Mouse (Mus musculus): Measurements from ENCODE around the gene Grin2d. TPM values are rescaled to one million over a fixed set of nuclear protein-coding genes. Genes with fewer than 3 reads are reported as not detected.
"Not testable (repeated sequence)": the region's sequence is repeated elsewhere in the genome, so short reads cannot be mapped to it uniquely, and the experiment has no call there.

The Grin2d gene
- polyA plus RNA-seq (2015; fragmentation: Nextera tagmentation; extraction: Ambion mirVana): 0.34 and 0.40 TPM in 2 replicates

- not testable (repeated sequence) for H3K27ac ChIP-seq (ENCODE audit: low read length); ATAC-seq (ENCODE audit: low read depth); H3K9me3 ChIP-seq (ENCODE audit: control insufficient read depth, low read length); H3K4me3 ChIP-seq (ENCODE audit: low read length); H3K4me2 ChIP-seq (ENCODE audit: low read depth, low read length); H3K9ac ChIP-seq (ENCODE audit: low read length); H3K27me3 ChIP-seq (ENCODE audit: control insufficient read depth, insufficient read depth, low read depth, low read length)
- Histone ChIP-seq H3K36me3 (ENCODE audit: control insufficient read depth, insufficient read depth, low read length) (peaks cover 61% of the 10 kb centered on the region), H3K4me1 (replicated peaks; ENCODE audit: control insufficient read depth, insufficient read depth, low read length) (peaks cover 17% of the 10 kb centered on the region)
- WGBS: 69% methylated on average over 1 of the region's 1 CpGs
Measured at GRCm38 (mm10) chr7:45878278-45878677, at the start of gene Grin2d. TSS of gene Grin2d (minus strand) at chr7:45878378.

- H3K27ac ChIP-seq (ENCODE audit: low read length): peak overlapping the region; percentile 97
- peak overlapping the region; percentile 50 for H3K4me3 ChIP-seq (ENCODE audit: low read length)
- H3K36me3 ChIP-seq (ENCODE audit: control insufficient read depth, insufficient read depth, low read length): no peaks in the 10 kb centered on the region
- H3K9me3 ChIP-seq (ENCODE audit: control insufficient read depth, low read length): no peaks in the 10 kb centered on the region
- peak overlapping the region; percentile 79 for H3K4me2 ChIP-seq (ENCODE audit: low read depth, low read length)
- WGBS: 20% methylated on average over 14 of the region's 14 CpGs
- H3K4me1 ChIP-seq (replicated peaks; ENCODE audit: control insufficient read depth, insufficient read depth, low read length): peaks cover 23% of the 10 kb centered on the region
- peaks cover 8% of the 10 kb centered on the region for H3K27me3 ChIP-seq (ENCODE audit: control insufficient read depth, insufficient read depth, low read depth, low read length)
- ATAC-seq (ENCODE audit: low read depth): no peak
- H3K9ac ChIP-seq (ENCODE audit: low read length): peak overlapping the region; percentile 45
Measured at GRCm38 (mm10) chr7:45924429-45924816, 46.2 kb upstream of the Grin2d start.

- peak within 1 kb of the TSS; percentile 97 for H3K27ac ChIP-seq (ENCODE audit: low read length)
- 8% methylated on average over 24 of the region's 24 CpGs for WGBS
- peaks cover 27% of the 10 kb centered on the region for H3K4me1 ChIP-seq (replicated peaks; ENCODE audit: control insufficient read depth, insufficient read depth, low read length)
- peak within 1 kb of the TSS; percentile 65 for H3K9ac ChIP-seq (ENCODE audit: low read length)
- H3K36me3 ChIP-seq (ENCODE audit: control insufficient read depth, insufficient read depth, low read length): no peaks in the 10 kb centered on the region
- H3K27me3 ChIP-seq (ENCODE audit: control insufficient read depth, insufficient read depth, low read depth, low read length): peaks cover 4% of the 10 kb centered on the region
- no peaks in the 10 kb centered on the region for H3K9me3 ChIP-seq (ENCODE audit: control insufficient read depth, low read length)
- ATAC-seq (ENCODE audit: low read depth): peak; percentile 64
- peak within 1 kb of the TSS; percentile 50 for H3K4me3 ChIP-seq (ENCODE audit: low read length)
- peak within 1 kb of the TSS; percentile 79 for H3K4me2 ChIP-seq (ENCODE audit: low read depth, low read length)
Measured at GRCm38 (mm10) chr7:45923762-45924428, 45.7 kb upstream of the Grin2d start, which contains the start of gene Ccdc114. TSS of gene Ccdc114 (plus strand) at chr7:45924072.

DNA sequence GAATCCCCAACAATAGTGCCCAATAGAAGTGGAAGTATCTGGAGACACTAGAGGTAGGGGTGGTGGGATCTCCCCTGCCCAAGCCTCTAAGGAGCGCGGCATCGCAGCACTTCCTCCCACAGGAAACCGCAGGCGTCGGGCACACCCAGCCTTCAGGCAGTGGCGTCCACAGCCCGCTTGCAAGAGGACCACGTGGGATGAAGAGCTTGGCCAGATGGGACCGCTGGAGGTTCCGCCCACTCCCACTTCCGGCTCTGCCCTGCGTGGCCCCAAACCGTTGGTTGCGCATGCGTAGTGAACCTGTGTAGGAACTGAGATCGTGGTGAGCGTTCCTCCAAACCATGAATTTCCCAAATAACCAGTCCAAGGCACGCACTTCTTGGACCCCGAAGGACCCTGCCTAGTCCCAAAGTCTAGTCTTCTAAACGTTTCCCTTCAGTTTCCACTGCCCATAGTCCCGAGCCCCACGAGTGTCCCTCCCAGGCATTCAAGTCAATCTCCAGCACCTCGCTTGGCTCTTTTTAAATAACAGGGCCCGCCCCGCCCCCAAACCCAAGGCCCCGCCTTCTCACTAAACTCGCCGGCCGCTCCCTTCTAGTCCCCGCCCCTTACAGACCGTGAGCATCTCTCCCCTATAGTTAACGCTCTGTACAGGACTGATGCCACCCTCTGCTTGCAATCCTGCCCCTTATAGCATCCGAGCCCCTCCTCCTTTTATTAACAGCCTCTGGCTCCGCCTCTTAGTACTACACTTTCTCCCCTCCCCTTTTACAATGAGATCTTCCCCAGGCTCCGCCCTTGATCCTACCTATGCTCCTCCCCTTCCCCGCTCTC lies 45.0 kb upstream of the Grin2d start:
- H3K4me3 ChIP-seq (ENCODE audit: low read length): peak overlapping the region; percentile 50
- H3K27ac ChIP-seq (ENCODE audit: low read length): peak overlapping the region; percentile 97
- peaks cover 3% of the 10 kb centered on the region for H3K27me3 ChIP-seq (ENCODE audit: control insufficient read depth, insufficient read depth, low read depth, low read length)
- peak overlapping the region; percentile 65 for H3K9ac ChIP-seq (ENCODE audit: low read length)
- peak; percentile 91 for ATAC-seq (ENCODE audit: low read depth)
- peaks cover 27% of the 10 kb centered on the region for H3K4me1 ChIP-seq (replicated peaks; ENCODE audit: control insufficient read depth, insufficient read depth, low read length)
- H3K36me3 ChIP-seq (ENCODE audit: control insufficient read depth, insufficient read depth, low read length): no peaks in the 10 kb centered on the region; the same call in 1 of the 2 replicates
- no peaks in the 10 kb centered on the region for H3K9me3 ChIP-seq (ENCODE audit: control insufficient read depth, low read length)
- under 1% methylated on average over 37 of the region's 37 CpGs for WGBS
- peak overlapping the region; percentile 79 for H3K4me2 ChIP-seq (ENCODE audit: low read depth, low read length)

- Histone ChIP-seq H3K36me3 (ENCODE audit: control insufficient read depth, insufficient read depth, low read length) (no peaks in the 10 kb centered on the region; the same call in 1 of the 2 replicates), H3K4me3 (ENCODE audit: low read length) (peak overlapping the region; percentile 50; the same call in 1 of the 2 replicates), H3K27me3 (ENCODE audit: control insufficient read depth, insufficient read depth, low read depth, low read length) (no peaks in the 10 kb centered on the region), H3K4me1 (replicated peaks; ENCODE audit: control insufficient read depth, insufficient read depth, low read length) (peaks cover 38% of the 10 kb centered on the region), H3K9me3 (ENCODE audit: control insufficient read depth, low read length) (no peaks in the 10 kb centered on the region), H3K27ac (ENCODE audit: low read length) (peak overlapping the region; percentile 97), H3K9ac (ENCODE audit: low read length) (peak overlapping the region; percentile 65), H3K4me2 (ENCODE audit: low read depth, low read length) (peak overlapping the region; percentile 79)
- WGBS: 78% methylated on average over 12 of the region's 12 CpGs
- ATAC-seq (ENCODE audit: low read depth): no peak
Measured at GRCm38 (mm10) chr7:45921950-45922600, 43.9 kb upstream of the Grin2d start.

GRCm38 (mm10) chr7:45921242-45921621 lies 43.1 kb upstream of the Grin2d start, which contains the start of gene Emp3:
TSS of gene Emp3 (minus strand) at chr7:45921404.
- Histone ChIP-seq H3K9ac (ENCODE audit: low read length) (peak within 1 kb of the TSS; percentile 69), H3K4me2 (ENCODE audit: low read depth, low read length) (peak within 1 kb of the TSS; percentile 57), H3K27me3 (ENCODE audit: control insufficient read depth, insufficient read depth, low read depth, low read length) (no peaks in the 10 kb centered on the region), H3K4me3 (ENCODE audit: low read length) (peak within 1 kb of the TSS; percentile 58), H3K4me1 (replicated peaks; ENCODE audit: control insufficient read depth, insufficient read depth, low read length) (peaks cover 45% of the 10 kb centered on the region), H3K9me3 (ENCODE audit: control insufficient read depth, low read length) (no peaks in the 10 kb centered on the region), H3K27ac (ENCODE audit: low read length) (peak within 1 kb of the TSS; percentile 97), H3K36me3 (ENCODE audit: control insufficient read depth, insufficient read depth, low read length) (no peaks in the 10 kb centered on the region; the same call in 1 of the 2 replicates)
- ATAC-seq (ENCODE audit: low read depth): 0 out of 2 replicates have a peak, but pooled peaks have one; percentile 6
- WGBS: 8% methylated on average over 9 of the region's 9 CpGs

DNA sequence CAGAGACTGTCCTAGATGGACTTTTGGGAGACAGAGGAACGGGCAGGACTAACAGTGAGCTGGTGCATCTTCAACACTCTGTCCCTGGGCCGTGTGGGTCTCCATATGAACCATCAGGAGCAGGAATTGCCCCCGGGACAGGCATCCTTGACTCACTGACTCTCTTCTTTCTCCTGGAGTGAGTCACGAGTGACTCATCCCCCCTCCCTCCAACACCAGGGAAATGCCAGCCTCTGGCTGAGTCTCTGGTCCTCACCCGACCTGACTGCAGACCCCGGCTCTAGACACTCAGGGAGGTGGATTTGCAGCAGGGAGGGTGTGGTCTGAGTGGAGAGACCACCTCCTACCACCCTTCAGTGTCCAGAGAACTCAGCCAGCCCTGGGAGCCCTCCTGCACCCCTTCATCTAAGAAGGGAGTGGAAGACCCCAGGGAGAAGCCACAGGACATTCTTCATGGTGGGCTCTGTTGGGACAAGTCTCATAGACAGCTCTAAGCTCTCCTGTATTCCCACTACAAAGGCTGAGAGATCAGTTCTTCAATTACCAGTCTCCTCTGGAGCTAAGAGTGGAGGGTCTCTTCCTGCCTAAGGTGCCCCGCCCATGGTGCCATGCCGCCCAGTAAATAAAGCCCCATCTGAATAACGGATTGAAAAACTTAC lies 42.5 kb upstream of the Grin2d start:
- Histone ChIP-seq H3K4me3 (ENCODE audit: low read length) (peak overlapping the region; percentile 58), H3K36me3 (ENCODE audit: control insufficient read depth, insufficient read depth, low read length) (no peaks in the 10 kb centered on the region; the same call in 1 of the 2 replicates), H3K27ac (ENCODE audit: low read length) (peak overlapping the region; percentile 90), H3K27me3 (ENCODE audit: control insufficient read depth, insufficient read depth, low read depth, low read length) (no peaks in the 10 kb centered on the region), H3K4me1 (replicated peaks; ENCODE audit: control insufficient read depth, insufficient read depth, low read length) (peaks cover 50% of the 10 kb centered on the region), H3K9ac (ENCODE audit: low read length) (peak overlapping the region; percentile 69), H3K4me2 (ENCODE audit: low read depth, low read length) (peak overlapping the region; percentile 57), H3K9me3 (ENCODE audit: control insufficient read depth, low read length) (no peaks in the 10 kb centered on the region)
- no peak for ATAC-seq (ENCODE audit: low read depth)
- 21% methylated on average over 9 of the region's 9 CpGs for WGBS

DNA sequence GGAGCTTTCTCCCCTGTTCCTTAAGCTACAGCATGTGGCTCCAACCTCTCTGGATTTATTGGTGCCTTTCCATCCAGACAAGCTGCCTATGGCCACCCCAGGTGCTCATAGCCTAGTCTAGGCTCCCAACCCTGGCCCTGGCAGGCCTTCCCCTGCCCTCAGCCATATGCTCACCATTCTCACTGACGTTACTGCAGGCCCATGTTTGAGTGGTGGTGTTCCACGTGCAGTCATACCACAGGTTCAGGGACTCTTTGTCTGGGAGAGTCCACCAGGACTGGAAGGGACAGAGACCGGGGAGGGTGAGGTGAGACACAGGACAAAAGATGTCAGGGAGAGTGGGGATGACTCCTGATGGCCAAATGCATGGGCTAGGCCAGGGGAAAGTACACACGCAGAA lies 41.6 kb upstream of the Grin2d start:
- WGBS: 58% methylated on average over 4 of the region's 4 CpGs
- ATAC-seq (ENCODE audit: low read depth): no peak
- H3K27me3 ChIP-seq (ENCODE audit: control insufficient read depth, insufficient read depth, low read depth, low read length): no peaks in the 10 kb centered on the region

More for the DNA sequence above, 41.6 kb upstream of the Grin2d start:
- peaks cover 50% of the 10 kb centered on the region for H3K4me1 ChIP-seq (replicated peaks; ENCODE audit: control insufficient read depth, insufficient read depth, low read length)
- H3K4me3 ChIP-seq (ENCODE audit: low read length): peak overlapping the region; percentile 58
- H3K4me2 ChIP-seq (ENCODE audit: low read depth, low read length): peak overlapping the region; percentile 57
- peak overlapping the region; percentile 69 for H3K9ac ChIP-seq (ENCODE audit: low read length)
- H3K9me3 ChIP-seq (ENCODE audit: control insufficient read depth, low read length): no peaks in the 10 kb centered on the region
- no peak overlapping the region; the same call in 1 of the 2 replicates for H3K27ac ChIP-seq (ENCODE audit: low read length)
- H3K36me3 ChIP-seq (ENCODE audit: control insufficient read depth, insufficient read depth, low read length): no peaks in the 10 kb centered on the region; the same call in 1 of the 2 replicates
